Mouse (Mus musculus) forebrain, embryonic 10.5 days (tissue): Measurements from ENCODE around the gene Tas1r3. TPM values are rescaled to one million over a fixed set of nuclear protein-coding genes. Genes with fewer than 3 reads are reported as not detected.

Source experiments
- DNase-seq: peaks from one replicate; pipeline ENCODE4 v3.0.0-alpha.2; 2017; ENCODE audit warnings: low spot score; ENCODE audit errors: extremely low spot score
- H3K27ac ChIP-seq: fragments of 300-500 bp; sonication (generic); 2 replicates; pipeline ENCODE4 v1.5.1; 2016; ENCODE audit warnings: mild to moderate bottlenecking
- H3K27me3 ChIP-seq: fragments of 300-500 bp; sonication (generic); 2 replicates; pipeline ENCODE4 v1.6.1; 2016; ENCODE audit warnings: mild to moderate bottlenecking; ENCODE audit not compliant: poor library complexity, severe bottlenecking
- H3K36me3 ChIP-seq: fragments of 300-500 bp; sonication (generic); replicated peaks from 2 replicates; pipeline ENCODE4 v1.6.1; 2016; ENCODE audit warnings: mild to moderate bottlenecking, moderate library complexity
- H3K4me1 ChIP-seq: fragments of 300-500 bp; sonication (generic); 2 replicates; pipeline ENCODE4 v1.6.1; 2016
- H3K4me3 ChIP-seq: fragments of 300-500 bp; sonication (generic); 2 replicates; pipeline ENCODE4 v1.5.1; 2016; ENCODE audit warnings: mild to moderate bottlenecking, moderate library complexity
- H3K9me3 ChIP-seq: fragments of 300-500 bp; sonication (generic); 2 replicates; pipeline ENCODE4 v1.6.1; 2016; ENCODE audit warnings: mild to moderate bottlenecking, moderate library complexity
- WGBS: fragments of 180-500 bp; shearing (Covaris S2); methylation state at CpG from one replicate; pipeline ENCODE4 v1.1.7; 2016; 5-methylcytosine and 5-hydroxymethylcytosine counted together
- polyA plus RNA-seq: library from polyadenylated mRNA; unstranded; fragments of >200 nt; fragmentation: Nextera tagmentation; extraction: Ambion mirVana; gene quantifications from 2 replicates; pipeline ENCODE4 v1.2.1, GENCODE M21; 2016

The Tas1r3 gene
- polyA plus RNA-seq, 1 experiment from 2014 or later, result 0.12 TPM

DNA sequence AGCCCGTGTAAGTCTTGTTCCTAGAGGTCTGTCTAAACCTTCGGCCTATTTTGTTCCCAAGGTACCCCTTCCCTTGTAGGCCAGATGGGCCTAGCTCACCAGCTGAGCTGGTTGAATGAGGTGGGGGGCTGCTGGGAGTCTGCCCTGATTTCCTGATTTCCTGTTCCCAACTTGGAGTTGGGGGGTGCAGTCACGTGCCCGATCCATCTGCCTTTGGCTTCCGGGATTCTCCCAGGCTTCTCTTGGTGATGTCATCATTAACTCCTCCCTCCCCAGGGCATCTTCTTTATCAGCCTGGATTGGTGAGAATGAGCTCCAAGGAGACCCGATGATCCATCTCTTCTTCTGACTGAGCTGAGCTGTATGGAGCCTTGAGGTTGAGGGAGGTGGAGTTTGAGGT, 32.1 kb upstream of the Tas1r3 start:
- H3K27me3 ChIP-seq, result no peaks in the 10 kb centered on the region
- H3K36me3 ChIP-seq, result peaks cover 42% of the 10 kb centered on the region
- peaks cover 46% of the 10 kb centered on the region for H3K4me1 ChIP-seq
- H3K27ac ChIP-seq, result no peak overlapping the region
- DNase-seq, result no peak
- 0 out of 2 replicates have a peak overlapping the region, but pooled peaks have one; percentile 94 for H3K4me3 ChIP-seq
- no peaks in the 10 kb centered on the region for H3K9me3 ChIP-seq
- 58% methylated on average over 6 of the region's 6 CpGs for WGBS

GRCm38 (mm10) chr4:155894311-155894881, 31.2 kb upstream of the Tas1r3 start:
- no peak overlapping the region for H3K27ac ChIP-seq
- WGBS, result 38% methylated on average over 8 of the region's 8 CpGs
- DNase-seq, result no peak
- peaks cover 42% of the 10 kb centered on the region for H3K36me3 ChIP-seq
- no peaks in the 10 kb centered on the region for H3K9me3 ChIP-seq
- H3K4me1 ChIP-seq, result peaks cover 50% of the 10 kb centered on the region
- H3K4me3 ChIP-seq, result peak overlapping the region; percentile 94; the same call in 1 of the 2 replicates
- no peaks in the 10 kb centered on the region for H3K27me3 ChIP-seq

- H3K9me3 ChIP-seq, result no peaks in the 10 kb centered on the region
- peaks cover 42% of the 10 kb centered on the region for H3K36me3 ChIP-seq
- H3K4me3 ChIP-seq, result peak overlapping the region; percentile 94
- H3K27ac ChIP-seq, result peak overlapping the region; percentile 95; the same call in 1 of the 2 replicates
- peaks cover 50% of the 10 kb centered on the region for H3K4me1 ChIP-seq
- WGBS, result 76% methylated on average over 8 of the region's 8 CpGs
- no peak for DNase-seq
- no peaks in the 10 kb centered on the region for H3K27me3 ChIP-seq
Measured at GRCm38 (mm10) chr4:155893212-155893690, 30.1 kb upstream of the Tas1r3 start.

DNA sequence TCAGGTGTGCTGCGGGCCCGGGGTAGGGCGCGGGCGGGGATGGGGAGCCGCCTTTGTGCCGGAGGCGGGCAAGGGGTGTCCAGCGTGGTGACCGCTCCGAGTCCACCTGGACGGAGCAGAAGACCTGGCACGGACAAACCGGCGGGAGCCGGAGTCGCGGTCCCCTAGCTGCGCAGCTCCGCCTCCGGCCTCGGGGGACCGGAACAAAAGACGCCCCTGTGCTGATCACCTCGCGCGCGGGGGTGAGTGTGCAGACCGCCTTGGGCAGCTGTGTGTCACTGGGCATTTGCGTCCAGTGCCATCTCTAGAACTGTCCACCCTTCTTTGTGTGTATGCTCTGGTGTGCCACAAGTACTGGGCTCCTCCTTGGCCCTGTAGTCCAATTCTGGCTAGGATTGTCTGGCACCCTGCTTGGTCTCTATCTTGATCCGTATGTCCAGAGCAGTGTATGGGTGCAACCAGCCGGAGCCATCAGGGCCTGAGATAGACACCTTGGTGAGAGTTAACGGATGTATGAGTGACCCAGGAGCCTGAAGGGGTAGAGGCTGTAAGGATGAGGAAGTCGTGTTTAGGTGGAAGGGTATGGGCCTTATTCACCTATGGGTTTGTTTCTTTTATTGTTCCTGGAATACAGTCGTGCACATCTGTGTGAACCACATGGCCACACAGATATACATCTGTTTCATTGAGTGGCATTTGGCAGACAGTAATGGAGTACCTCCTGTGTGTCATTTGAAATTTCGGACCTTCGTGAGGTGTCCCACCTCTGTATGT, 29.5 kb upstream of the Tas1r3 start:
- 7% methylated on average over 37 of the region's 37 CpGs for WGBS
- Histone ChIP-seq H3K4me3 (peak overlapping the region; percentile 94), H3K27ac (peak overlapping the region; percentile 95), H3K27me3 (no peaks in the 10 kb centered on the region), H3K36me3 (peaks cover 44% of the 10 kb centered on the region), H3K9me3 (no peaks in the 10 kb centered on the region), H3K4me1 (peaks cover 50% of the 10 kb centered on the region)
- DNase-seq, result peak; percentile 45

DNA sequence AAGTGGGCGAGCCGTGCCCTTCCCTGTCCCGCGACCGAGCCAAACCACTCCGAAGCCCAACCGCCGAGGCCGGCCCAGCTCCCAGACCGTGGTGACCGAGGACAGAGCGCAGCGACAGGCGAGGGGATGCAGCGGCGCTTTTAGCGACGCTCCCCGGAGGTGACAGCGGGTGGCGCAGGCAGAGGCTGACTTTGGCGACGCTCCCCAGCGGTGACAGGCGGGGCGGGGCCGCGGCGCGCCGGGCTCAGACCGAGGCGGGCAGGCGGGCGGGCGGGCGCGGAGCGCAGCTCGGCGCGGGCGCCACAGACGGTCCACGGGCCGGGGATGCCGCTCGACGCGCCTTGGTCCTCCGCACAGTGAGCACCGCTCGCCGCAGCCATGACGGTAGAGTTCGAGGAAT, 28.9 kb upstream of the Tas1r3 start:
- Histone ChIP-seq H3K9me3 (no peaks in the 10 kb centered on the region), H3K27me3 (no peaks in the 10 kb centered on the region), H3K4me1 (peaks cover 50% of the 10 kb centered on the region), H3K4me3 (peak overlapping the region; percentile 94), H3K36me3 (peaks cover 46% of the 10 kb centered on the region), H3K27ac (peak overlapping the region; percentile 95)
- under 1% methylated on average over 56 of the region's 56 CpGs for WGBS
- peak; percentile 82 for DNase-seq

DNA sequence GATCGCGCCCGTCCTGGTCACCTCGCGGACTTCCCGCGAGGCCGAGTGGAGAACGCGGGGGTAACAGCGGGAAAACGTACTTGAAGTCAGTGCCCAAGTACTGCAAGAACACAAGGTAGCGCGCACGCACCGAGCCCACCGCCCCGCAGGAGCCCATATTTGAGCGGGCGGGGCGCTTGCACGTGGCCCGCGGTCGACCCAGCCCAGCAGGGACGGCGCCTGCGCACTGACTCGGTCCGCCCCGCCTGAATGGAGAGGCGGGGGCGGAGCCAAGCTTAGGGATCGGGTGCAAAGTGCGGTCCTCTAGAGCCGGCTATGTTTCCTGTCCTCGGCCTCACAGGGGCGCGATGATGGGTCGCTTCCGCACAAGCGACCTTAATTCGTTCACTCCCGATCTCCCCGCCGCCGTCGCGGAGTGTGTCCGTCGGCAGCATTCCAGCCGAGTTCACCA, 28.4 kb upstream of the Tas1r3 start, which contains the start of the genes Pusl1 and Acap3:
Gene Pusl1 (minus strand): TSS at position 231 of the 451 bp plus-strand sequence.
Gene Acap3 (plus strand): TSS at position 272 of the 451 bp plus-strand sequence.
- H3K27me3 ChIP-seq, result no peaks in the 10 kb centered on the region
- 0% methylated on average over 52 of the region's 52 CpGs for whole genome bisulfite sequencing
- no peaks in the 10 kb centered on the region for H3K9me3 ChIP-seq
- DNase-seq, result peak; percentile 95
- H3K4me1 ChIP-seq, result peaks cover 50% of the 10 kb centered on the region
- peak within 1 kb of the TSS; percentile 95 for H3K27ac ChIP-seq
- peaks cover 46% of the 10 kb centered on the region for H3K36me3 ChIP-seq
- H3K4me3 ChIP-seq, result peak within 1 kb of the TSS; percentile 94

- H3K4me3 ChIP-seq, result peak overlapping the region; percentile 94
- WGBS, result 0% methylated on average over 34 of the region's 34 CpGs
- no peak for DNase-seq
- peak overlapping the region; percentile 95 for H3K27ac ChIP-seq
- peaks cover 46% of the 10 kb centered on the region for H3K36me3 ChIP-seq
- H3K9me3 ChIP-seq, result no peaks in the 10 kb centered on the region
- H3K4me1 ChIP-seq, result peaks cover 50% of the 10 kb centered on the region
- no peaks in the 10 kb centered on the region for H3K27me3 ChIP-seq
Measured at GRCm38 (mm10) chr4:155891011-155891471, 27.9 kb upstream of the Tas1r3 start.

DNA sequence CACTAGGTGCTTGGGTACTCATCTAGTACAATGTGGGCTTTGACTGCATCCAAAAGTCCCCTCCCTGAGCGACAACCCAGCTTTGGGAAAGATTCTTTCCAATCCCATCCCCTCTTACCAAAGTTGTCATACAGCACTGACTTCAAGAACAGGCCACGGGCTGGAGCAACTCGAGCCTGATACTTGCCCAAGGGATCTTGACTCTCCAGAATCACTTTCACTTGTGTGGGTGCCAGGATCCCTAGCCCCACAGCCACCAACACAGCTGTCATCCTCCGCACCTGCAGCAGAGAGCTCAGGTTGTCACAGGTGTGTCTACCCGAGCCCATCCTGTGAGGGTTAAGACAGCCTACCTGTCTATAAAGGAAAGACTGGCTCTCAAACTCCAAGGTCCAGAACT, 26.2 kb upstream of the Tas1r3 start:
- Histone ChIP-seq H3K9me3 (no peaks in the 10 kb centered on the region), H3K27ac (no peak overlapping the region), H3K4me3 (no peak overlapping the region), H3K4me1 (peaks cover 38% of the 10 kb centered on the region), H3K27me3 (no peaks in the 10 kb centered on the region), H3K36me3 (peaks cover 59% of the 10 kb centered on the region)
- 80% methylated on average over 5 of the region's 5 CpGs for WGBS
- no peak for DNase-seq

DNA sequence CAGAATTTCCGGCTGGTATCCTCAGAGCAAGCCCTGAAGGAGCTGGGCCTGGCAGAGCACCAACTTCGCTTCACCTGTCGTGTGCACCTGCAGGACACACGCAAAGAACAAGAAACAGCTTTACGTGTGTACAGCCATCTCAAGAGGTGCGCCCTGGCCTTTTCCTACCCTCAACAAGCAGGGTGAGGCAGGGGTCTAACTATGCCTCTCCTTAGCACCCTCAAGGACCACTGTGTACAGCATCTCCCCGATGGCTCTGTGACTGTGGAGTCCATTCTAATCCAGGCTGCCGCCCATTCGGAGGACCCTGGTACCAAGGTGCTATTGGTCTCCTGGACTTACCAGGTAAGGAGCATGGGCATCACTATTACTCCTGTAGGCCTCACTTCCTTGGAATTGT, 25.0 kb upstream of the Tas1r3 start:
- Histone ChIP-seq H3K27me3 (no peaks in the 10 kb centered on the region), H3K4me3 (no peak overlapping the region), H3K27ac (no peak overlapping the region), H3K4me1 (peaks cover 26% of the 10 kb centered on the region), H3K36me3 (peaks cover 69% of the 10 kb centered on the region), H3K9me3 (no peaks in the 10 kb centered on the region)
- DNase-seq, result no peak
- WGBS, result 91% methylated on average over 9 of the region's 9 CpGs

DNA sequence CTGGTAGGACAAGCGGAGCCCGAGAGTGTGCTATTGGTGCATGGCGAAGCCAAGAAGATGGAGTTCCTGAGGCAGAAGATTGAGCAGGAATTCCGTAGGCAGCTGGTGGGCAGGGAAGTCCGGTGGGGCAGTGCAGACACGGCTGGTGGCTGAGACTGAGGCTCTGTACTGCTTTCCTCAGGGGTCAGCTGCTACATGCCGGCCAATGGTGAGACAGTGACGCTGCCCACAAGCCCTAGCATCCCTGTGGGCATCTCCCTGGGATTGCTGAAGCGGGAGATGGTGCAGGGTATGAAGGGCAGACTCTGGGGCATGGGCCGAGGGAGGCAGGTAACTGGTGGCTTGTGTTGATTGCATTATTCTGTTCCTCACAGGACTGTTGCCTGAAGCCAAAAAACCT, 24.5 kb upstream of the Tas1r3 start:
- Histone ChIP-seq H3K36me3 (peaks cover 73% of the 10 kb centered on the region), H3K27me3 (no peaks in the 10 kb centered on the region), H3K4me1 (peaks cover 21% of the 10 kb centered on the region), H3K27ac (no peak overlapping the region), H3K4me3 (no peak overlapping the region), H3K9me3 (no peaks in the 10 kb centered on the region)
- DNase-seq, result no peak
- 91% methylated on average over 10 of the region's 10 CpGs for WGBS

GRCm38 (mm10) chr4:155886330-155886729, 23.2 kb upstream of the Tas1r3 start:
- Histone ChIP-seq H3K27ac (no peak overlapping the region), H3K4me1 (peaks cover 15% of the 10 kb centered on the region), H3K27me3 (no peaks in the 10 kb centered on the region), H3K4me3 (no peak overlapping the region), H3K36me3 (peaks cover 81% of the 10 kb centered on the region), H3K9me3 (no peaks in the 10 kb centered on the region)
- no peak for DNase-seq
- 96% methylated on average over 5 of the region's 5 CpGs for WGBS

DNA sequence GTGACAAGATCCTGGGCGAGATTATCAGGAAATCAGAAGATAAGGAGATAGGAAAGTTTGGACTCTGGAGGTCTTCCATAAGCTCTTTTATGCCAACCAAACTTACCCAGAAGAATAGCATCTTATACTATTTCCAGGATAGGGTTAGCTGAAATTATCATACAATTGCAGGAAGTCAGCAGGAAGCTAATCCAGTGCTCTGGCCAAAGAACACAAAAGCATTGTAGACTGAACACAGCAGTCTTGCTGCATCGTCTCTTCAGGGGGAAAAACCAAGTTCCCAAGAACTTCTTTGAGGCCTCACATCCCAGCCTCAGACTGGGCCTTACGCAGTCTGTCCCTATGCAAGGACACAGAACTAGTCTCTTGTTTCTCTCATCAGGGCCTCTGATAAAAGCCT, 20.4 kb upstream of the Tas1r3 start:
- no peak overlapping the region for H3K27ac ChIP-seq
- 87% methylated on average over 3 of the region's 3 CpGs for WGBS
- H3K9me3 ChIP-seq, result no peaks in the 10 kb centered on the region
- peaks cover 90% of the 10 kb centered on the region for H3K36me3 ChIP-seq
- no peaks in the 10 kb centered on the region for H3K4me1 ChIP-seq
- no peak overlapping the region for H3K4me3 ChIP-seq
- H3K27me3 ChIP-seq, result no peaks in the 10 kb centered on the region
- DNase-seq, result no peak

- H3K27ac ChIP-seq, result no peak overlapping the region
- H3K9me3 ChIP-seq, result no peaks in the 10 kb centered on the region
- H3K4me1 ChIP-seq, result peaks cover 26% of the 10 kb centered on the region
- no peak overlapping the region for H3K4me3 ChIP-seq
- H3K27me3 ChIP-seq, result no peaks in the 10 kb centered on the region
- H3K36me3 ChIP-seq, result peaks cover 62% of the 10 kb centered on the region
- DNase-seq, result no peak
- 96% methylated on average over 7 of the region's 7 CpGs for WGBS
Measured at GRCm38 (mm10) chr4:155871404-155871803, 8.2 kb upstream of the Tas1r3 start.
